Mouse (Mus musculus) midbrain, embryonic 12.5 days (tissue): Measurements from ENCODE around the gene Nab2. TPM values are rescaled to one million over a fixed set of nuclear protein-coding genes. Genes with fewer than 3 reads are reported as not detected.

Experiments used
- ATAC-seq: fragments of 200-750 bp; cut with Nextera tagmentation; 2 replicates; pipeline ENCODE4 v1.8.0; 2017; ENCODE audit warnings: low read depth, moderate TSS enrichment, moderate library complexity; ENCODE audit not compliant: low FRiP score
- H3K27ac ChIP-seq: fragments of 300-500 bp; sonication (generic); replicated peaks from 2 replicates; pipeline ENCODE4 v1.5.1; 2016; ENCODE audit warnings: mild to moderate bottlenecking
- H3K27me3 ChIP-seq: fragments of 300-500 bp; sonication (generic); 2 replicates; pipeline ENCODE4 v1.6.1; 2016; ENCODE audit warnings: mild to moderate bottlenecking
- H3K36me3 ChIP-seq: fragments of 300-500 bp; sonication (generic); 2 replicates; pipeline ENCODE4 v1.6.1; 2016
- H3K4me1 ChIP-seq: fragments of 300-500 bp; sonication (generic); 2 replicates; pipeline ENCODE4 v1.6.1; 2016
- H3K4me2 ChIP-seq: fragments of 300-500 bp; sonication (generic); replicated peaks from 2 replicates; pipeline ENCODE4 v1.6.1; 2016; ENCODE audit warnings: mild to moderate bottlenecking, moderate library complexity
- H3K4me3 ChIP-seq: fragments of 300-500 bp; sonication (generic); 2 replicates; pipeline ENCODE4 v1.5.1; 2016; ENCODE audit warnings: mild to moderate bottlenecking
- H3K9ac ChIP-seq: fragments of 300-500 bp; sonication (generic); replicated peaks from 2 replicates; pipeline ENCODE4 v1.6.1; 2016; ENCODE audit warnings: mild to moderate bottlenecking, moderate library complexity
- H3K9me3 ChIP-seq: fragments of 300-500 bp; sonication (generic); 2 replicates; pipeline ENCODE4 v1.6.1; 2016; ENCODE audit warnings: mild to moderate bottlenecking
- WGBS: fragments of 180-500 bp; shearing (Covaris S2); methylation state at CpG from one replicate; pipeline ENCODE4 v1.1.7; 2016; 5-methylcytosine and 5-hydroxymethylcytosine counted together
- polyA plus RNA-seq: library from polyadenylated mRNA; unstranded; fragments of >200 nt; fragmentation: Nextera tagmentation; extraction: Ambion mirVana; gene quantifications from 2 replicates; pipeline ENCODE4 v1.2.1, GENCODE M21; 2016

Gene Nab2
- polyA plus RNA-seq, 1 experiment from 2014 or later = 4.5 TPM

- H3K9me3 ChIP-seq = no peaks in the 10 kb centered on the region
- WGBS = 28% methylated on average over 1 of the region's 1 CpGs
- no peak overlapping the region for H3K27ac ChIP-seq
- ATAC-seq = no peak
- no peak overlapping the region for H3K9ac ChIP-seq
- H3K4me1 ChIP-seq = no peaks in the 10 kb centered on the region
- no peak overlapping the region for H3K4me2 ChIP-seq
- H3K4me3 ChIP-seq = no peak overlapping the region
- no peaks in the 10 kb centered on the region for H3K27me3 ChIP-seq
- peaks cover 36% of the 10 kb centered on the region for H3K36me3 ChIP-seq
These were observed 22.7 kb upstream of the Nab2 start for GRCm38 (mm10) chr10:127691053-127691452.

GRCm38 (mm10) chr10:127682886-127683285 lies 14.5 kb upstream of the Nab2 start:
- Histone ChIP-seq H3K4me2 (no peak overlapping the region), H3K4me3 (no peak overlapping the region), H3K27ac (no peak overlapping the region), H3K36me3 (no peaks in the 10 kb centered on the region), H3K4me1 (0 out of 2 replicates have a peak, but pooled peaks cover 4% of the 10 kb centered on the region), H3K27me3 (no peaks in the 10 kb centered on the region), H3K9me3 (no peaks in the 10 kb centered on the region), H3K9ac (no peak overlapping the region)
- 90% methylated on average over 6 of the region's 6 CpGs for WGBS
- no peak for ATAC-seq

GRCm38 (mm10) chr10:127679881-127680280 lies 11.5 kb upstream of the Nab2 start:
- 93% methylated on average over 3 of the region's 3 CpGs for WGBS
- H3K27ac ChIP-seq = no peak overlapping the region
- no peaks in the 10 kb centered on the region for H3K27me3 ChIP-seq
- no peaks in the 10 kb centered on the region for H3K9me3 ChIP-seq
- no peak overlapping the region for H3K4me3 ChIP-seq
- H3K9ac ChIP-seq = no peak overlapping the region
- H3K4me1 ChIP-seq = 0 out of 2 replicates have a peak, but pooled peaks cover 10% of the 10 kb centered on the region
- H3K4me2 ChIP-seq = no peak overlapping the region
- no peaks in the 10 kb centered on the region for H3K36me3 ChIP-seq
- no peak for ATAC-seq

GRCm38 (mm10) chr10:127679208-127679607 lies 10.8 kb upstream of the Nab2 start:
- no peak overlapping the region for H3K27ac ChIP-seq
- H3K9me3 ChIP-seq = no peaks in the 10 kb centered on the region
- H3K27me3 ChIP-seq = no peaks in the 10 kb centered on the region
- 0 out of 2 replicates have a peak, but pooled peaks cover 10% of the 10 kb centered on the region for H3K4me1 ChIP-seq
- no peak overlapping the region for H3K4me3 ChIP-seq
- WGBS = 88% methylated on average over 1 of the region's 1 CpGs
- H3K36me3 ChIP-seq = no peaks in the 10 kb centered on the region
- H3K9ac ChIP-seq = no peak overlapping the region
- no peak for ATAC-seq
- H3K4me2 ChIP-seq = no peak overlapping the region

- H3K27me3 ChIP-seq = no peaks in the 10 kb centered on the region
- no peaks in the 10 kb centered on the region for H3K36me3 ChIP-seq
- no peak overlapping the region for H3K27ac ChIP-seq
- no peak for ATAC-seq
- peak overlapping the region; percentile 71 for H3K4me3 ChIP-seq
- WGBS = 17% methylated on average over 14 of the region's 14 CpGs
- H3K4me1 ChIP-seq = 0 out of 2 replicates have a peak, but pooled peaks cover 10% of the 10 kb centered on the region
- peak overlapping the region; percentile 91 for H3K4me2 ChIP-seq
- no peaks in the 10 kb centered on the region for H3K9me3 ChIP-seq
- peak overlapping the region; percentile 76 for H3K9ac ChIP-seq
These were observed 9.4 kb upstream of the Nab2 start for GRCm38 (mm10) chr10:127677591-127678336.

GRCm38 (mm10) chr10:127676691-127677548 lies 8.6 kb upstream of the Nab2 start:
- Histone ChIP-seq H3K4me1 (0 out of 2 replicates have a peak, but pooled peaks cover 10% of the 10 kb centered on the region), H3K9ac (peak overlapping the region; percentile 76), H3K4me3 (peak overlapping the region; percentile 71), H3K4me2 (peak overlapping the region; percentile 91), H3K27ac (peak overlapping the region; percentile 60), H3K36me3 (no peaks in the 10 kb centered on the region), H3K27me3 (no peaks in the 10 kb centered on the region), H3K9me3 (no peaks in the 10 kb centered on the region)
- WGBS = under 1% methylated on average over 71 of the region's 71 CpGs
- peak; percentile 94 for ATAC-seq

- Histone ChIP-seq H3K4me2 (peak overlapping the region; percentile 57), H3K9ac (peak overlapping the region; percentile 32; the same call in 1 of the 2 replicates), H3K9me3 (no peaks in the 10 kb centered on the region), H3K27ac (peak overlapping the region; percentile 60), H3K4me3 (peak overlapping the region; percentile 43), H3K4me1 (0 out of 2 replicates have a peak, but pooled peaks cover 10% of the 10 kb centered on the region), H3K36me3 (no peaks in the 10 kb centered on the region), H3K27me3 (no peaks in the 10 kb centered on the region)
- WGBS = 55% methylated on average over 5 of the region's 5 CpGs
- ATAC-seq = no peak
These were observed 7.6 kb upstream of the Nab2 start for GRCm38 (mm10) chr10:127675859-127676398.

GRCm38 (mm10) chr10:127674794-127675522 lies 6.6 kb upstream of the Nab2 start:
- no peak overlapping the region for H3K27ac ChIP-seq

GRCm38 (mm10) chr10:127674046-127674655 lies 5.8 kb upstream of the Nab2 start:
- no peaks in the 10 kb centered on the region for H3K9me3 ChIP-seq
- no peak overlapping the region for H3K27ac ChIP-seq

More at GRCm38 (mm10) chr10:127674794-127675522, 6.6 kb upstream of the Nab2 start:
- H3K36me3 ChIP-seq = no peaks in the 10 kb centered on the region
- no peak overlapping the region for H3K4me2 ChIP-seq
- H3K27me3 ChIP-seq = 0 out of 2 replicates have a peak, but pooled peaks cover 6% of the 10 kb centered on the region
- no peak for ATAC-seq
- H3K9me3 ChIP-seq = no peaks in the 10 kb centered on the region
- H3K4me3 ChIP-seq = no peak overlapping the region
- WGBS = 86% methylated on average over 8 of the region's 8 CpGs
- no peak overlapping the region for H3K9ac ChIP-seq
- 0 out of 2 replicates have a peak, but pooled peaks cover 10% of the 10 kb centered on the region for H3K4me1 ChIP-seq

GRCm38 (mm10) chr10:127671276-127671675 lies 2.9 kb upstream of the Nab2 start:
- ATAC-seq = no peak
- WGBS = 31% methylated on average over 2 of the region's 2 CpGs

More at GRCm38 (mm10) chr10:127674046-127674655, 5.8 kb upstream of the Nab2 start:
- H3K4me2 ChIP-seq = no peak overlapping the region
- H3K4me3 ChIP-seq = no peak overlapping the region
- ATAC-seq = no peak
- 94% methylated on average over 6 of the region's 6 CpGs for WGBS
- 0 out of 2 replicates have a peak, but pooled peaks cover 11% of the 10 kb centered on the region for H3K4me1 ChIP-seq
- no peaks in the 10 kb centered on the region for H3K36me3 ChIP-seq
- H3K9ac ChIP-seq = no peak overlapping the region
- peaks cover 14% of the 10 kb centered on the region for H3K27me3 ChIP-seq

GRCm38 (mm10) chr10:127670185-127670584 lies 1.8 kb upstream of the Nab2 start:
- Histone ChIP-seq H3K4me1 (peaks cover 33% of the 10 kb centered on the region), H3K27ac (no peak overlapping the region), H3K9me3 (no peaks in the 10 kb centered on the region), H3K4me3 (no peak overlapping the region), H3K27me3 (peaks cover 51% of the 10 kb centered on the region), H3K9ac (no peak overlapping the region), H3K36me3 (no peaks in the 10 kb centered on the region), H3K4me2 (no peak overlapping the region)
- ATAC-seq = no peak
- WGBS = 94% methylated on average over 2 of the region's 2 CpGs

More at GRCm38 (mm10) chr10:127671276-127671675, 2.9 kb upstream of the Nab2 start:
- Histone ChIP-seq H3K36me3 (no peaks in the 10 kb centered on the region), H3K9ac (no peak overlapping the region), H3K27me3 (peaks cover 40% of the 10 kb centered on the region), H3K4me3 (no peak overlapping the region), H3K27ac (no peak overlapping the region), H3K4me1 (peaks cover 22% of the 10 kb centered on the region), H3K4me2 (no peak overlapping the region), H3K9me3 (no peaks in the 10 kb centered on the region)
